Mouse (Mus musculus) common myeloid progenitor, adult 5-6 weeks (primary cell): ENCODE data around the gene Phactr1. TPM values are rescaled to one million over a fixed set of nuclear protein-coding genes. Genes with fewer than 3 reads are reported as not detected.

Experiments used
- ATAC-seq: replicated peaks from 2 replicates; pipeline ENCODE4 v1.8.0; 2016; ENCODE audit warnings: low read depth, mild to moderate bottlenecking, moderate TSS enrichment, inconsistent platforms; ENCODE audit not compliant: poor library complexity, severe bottlenecking
- total RNA-seq: library from RNA; stranded (forward); fragments of 200-1000, 187-1606 nt; gene quantifications from 2 replicates; pipeline ENCODE4 v1.2.3, GENCODE M21; 2017

Phactr1 gene
- 0.55 and 0.82 TPM in 2 replicates for total RNA-seq

DNA sequence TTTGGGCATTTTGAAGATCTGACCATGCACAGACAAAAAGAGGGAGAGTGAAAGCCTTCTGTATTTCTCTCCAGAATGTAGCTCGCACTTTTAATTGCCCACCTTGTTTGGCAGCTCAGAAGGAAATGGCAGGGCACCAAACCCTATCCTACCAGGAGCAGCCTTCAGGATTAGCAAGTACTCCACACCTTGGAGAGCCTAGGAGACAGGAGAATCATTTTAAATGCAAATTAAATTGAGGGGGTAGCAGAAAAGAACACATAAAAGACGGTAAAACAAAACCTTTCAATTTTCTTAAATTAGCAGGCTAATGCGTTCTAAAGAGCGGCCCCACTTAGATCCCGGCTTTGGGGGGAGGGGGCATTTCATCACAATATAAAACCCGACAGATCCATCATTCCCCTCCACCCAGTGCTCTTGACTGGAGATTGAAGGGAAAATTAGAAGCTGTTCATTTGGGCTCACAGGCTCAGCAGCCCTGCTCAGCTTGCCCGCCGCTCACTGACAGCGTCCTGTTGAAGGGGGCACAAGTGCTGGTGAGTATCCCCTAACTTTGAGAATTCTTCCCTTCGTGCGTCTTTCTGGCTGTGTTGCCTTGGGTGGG lies at the start of gene Phactr1:
Gene Phactr1, plus strand, starts transcription at position 233 of the 604 bp plus-strand sequence.
- no peak for ATAC-seq

DNA sequence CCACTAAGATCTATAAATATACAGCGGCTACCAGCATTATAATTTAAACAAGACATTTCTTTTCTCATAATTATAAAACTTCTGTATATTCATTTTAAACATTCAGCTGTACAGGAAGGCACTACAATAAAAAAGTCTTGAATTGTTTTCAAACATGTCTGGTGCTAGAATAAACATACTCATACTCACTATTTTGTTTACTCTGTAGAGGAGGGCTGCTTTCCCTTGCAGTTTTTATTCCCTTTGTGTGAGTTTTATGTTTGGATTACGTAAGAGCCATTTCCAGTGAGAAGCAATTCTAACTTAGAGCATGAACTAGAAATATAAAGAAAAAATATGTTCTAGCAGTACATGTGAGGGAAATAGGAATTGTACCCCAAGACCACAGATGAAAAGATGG lies 45.5 kb upstream of the Phactr1 start:
- no peak for ATAC-seq

DNA sequence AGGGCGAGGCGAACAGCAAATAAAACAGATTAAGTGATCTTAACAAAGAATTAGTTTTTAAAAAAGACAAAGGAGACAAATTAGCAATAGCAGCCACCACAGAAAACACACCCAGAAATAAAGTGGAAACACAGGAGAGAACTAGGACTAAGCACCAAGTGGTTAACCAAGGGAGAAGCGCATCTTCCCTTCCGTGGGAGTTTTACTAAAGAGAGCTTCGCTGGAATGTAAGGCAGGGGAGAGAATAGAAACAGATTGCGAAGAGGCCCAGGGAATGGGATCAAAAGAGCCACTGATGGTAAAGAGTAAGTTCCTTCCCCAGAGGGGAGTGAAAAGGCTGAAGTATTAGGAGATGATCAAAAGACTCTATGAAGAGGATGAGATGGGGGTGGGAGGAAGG lies 30.2 kb upstream of the Phactr1 start:
- ATAC-seq: no peak

DNA sequence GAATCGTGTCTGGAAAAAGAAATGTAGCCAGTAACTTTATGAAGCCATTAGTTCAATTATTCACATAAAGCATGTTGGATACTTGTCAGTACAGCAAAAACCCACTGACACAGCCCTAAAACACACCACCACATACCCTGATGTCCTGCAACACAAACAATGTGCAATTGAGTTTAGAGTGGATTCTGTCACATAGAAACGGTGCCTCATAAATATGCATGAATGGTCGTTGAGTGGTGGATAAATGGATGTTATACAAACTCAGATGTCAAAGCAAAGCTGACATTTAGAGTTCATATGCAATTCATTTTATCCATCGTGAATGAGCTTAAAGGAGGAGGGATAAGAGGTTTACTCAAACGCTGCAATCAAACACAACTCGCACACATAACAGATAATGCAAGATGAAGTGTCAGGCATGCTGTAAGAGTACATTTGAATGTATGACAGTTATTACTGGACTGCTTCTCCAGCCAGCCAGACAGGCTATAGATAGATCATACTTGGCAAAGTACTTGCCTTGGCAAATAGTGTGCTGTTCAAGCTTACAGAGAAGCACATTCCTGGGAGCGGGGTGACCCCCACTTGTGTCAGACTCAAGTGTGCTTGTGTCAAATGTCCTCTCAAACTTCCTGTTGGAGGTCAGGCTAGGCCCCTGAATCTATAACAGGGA lies 23.6 kb upstream of the Phactr1 start:
- no peak for ATAC-seq

DNA sequence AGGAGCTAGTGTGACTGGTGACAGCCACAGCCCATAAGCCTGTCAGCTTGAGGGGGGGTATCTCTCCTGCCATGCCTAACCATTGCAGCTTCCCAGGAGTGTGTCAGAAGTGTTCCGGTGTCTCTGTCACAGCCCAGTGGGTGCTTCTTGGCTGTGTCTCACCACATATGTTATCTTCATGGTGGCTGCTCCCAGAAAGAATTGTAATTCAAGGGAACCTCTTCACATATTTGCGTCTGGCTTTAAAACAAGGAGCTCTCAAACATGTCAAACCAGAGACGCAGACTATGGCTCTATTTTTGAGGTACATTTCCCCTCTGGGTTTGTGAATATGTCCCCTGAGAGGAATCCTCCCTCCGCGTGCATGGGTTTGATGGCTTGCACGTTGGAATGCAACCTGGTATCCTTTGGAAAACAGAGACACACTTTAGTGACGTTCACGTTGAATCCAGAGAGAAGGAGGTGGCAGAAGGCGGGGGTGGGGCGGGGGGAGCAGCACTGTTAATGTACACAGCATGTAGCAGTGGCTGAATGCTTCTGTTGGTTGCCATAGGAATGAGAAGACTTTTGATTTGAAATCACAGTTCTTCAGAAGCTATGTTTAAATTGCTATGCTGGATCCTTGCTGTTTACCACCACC lies 8.7 kb upstream of the Phactr1 start:
- no peak for ATAC-seq

DNA sequence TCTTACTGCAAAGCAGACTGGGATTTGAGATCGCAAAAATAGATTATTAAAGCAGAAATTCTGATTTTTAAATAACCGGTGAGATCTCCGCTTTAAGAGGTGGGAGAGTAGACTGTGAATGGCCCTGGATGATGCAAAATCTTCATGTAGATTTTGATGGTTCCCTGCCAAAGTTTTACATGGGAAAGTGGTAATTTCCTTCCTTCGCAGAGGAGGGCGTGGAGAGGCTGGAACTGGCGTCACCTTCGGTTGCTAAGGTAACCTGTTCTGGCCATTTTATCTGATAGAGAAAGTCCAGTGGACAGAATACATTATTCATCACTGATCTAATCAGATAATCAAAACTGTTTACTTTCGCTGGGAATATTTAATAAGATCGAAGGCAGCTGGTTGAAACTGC lies 876 bp downstream of the Phactr1 start:
- no peak for ATAC-seq

DNA sequence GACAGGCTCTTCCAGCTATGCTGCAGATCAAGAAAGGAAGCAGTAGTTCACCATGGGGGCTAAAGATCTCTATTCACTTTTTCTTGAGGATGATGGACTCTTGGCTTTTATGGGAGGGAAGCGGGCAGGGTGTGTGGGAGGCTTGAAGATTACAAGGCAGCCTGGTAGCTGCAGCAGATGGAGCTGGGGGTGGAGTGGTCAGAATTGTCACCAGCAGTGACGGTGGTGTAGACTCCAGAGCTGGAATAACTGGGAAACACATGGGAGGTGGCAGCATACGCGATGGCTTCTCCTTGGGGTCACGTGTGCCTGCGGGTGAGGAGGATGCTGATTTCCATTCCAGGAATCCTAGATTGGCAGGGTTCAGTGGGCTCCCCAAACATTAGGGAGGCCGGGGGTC lies 3.8 kb downstream of the Phactr1 start:
- ATAC-seq: no peak

DNA sequence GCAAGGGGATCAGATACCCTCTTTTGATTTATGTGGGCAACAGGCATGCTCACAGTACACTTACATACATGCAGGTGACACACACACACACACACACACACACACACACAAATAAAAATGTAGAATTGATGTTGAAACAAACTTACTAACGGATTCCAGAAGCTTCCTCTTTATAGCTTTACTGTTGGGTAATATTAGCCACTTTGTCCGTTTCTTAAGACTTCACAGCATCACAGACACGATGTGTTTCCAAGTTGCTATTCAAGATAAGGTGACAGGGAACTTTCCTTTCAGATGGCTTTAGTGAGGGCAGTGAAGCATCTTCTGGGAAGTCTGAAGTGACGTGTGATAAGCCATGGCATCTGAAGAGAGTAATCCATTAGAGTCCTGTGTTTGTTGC lies 11.8 kb downstream of the Phactr1 start:
- ATAC-seq: no peak

DNA sequence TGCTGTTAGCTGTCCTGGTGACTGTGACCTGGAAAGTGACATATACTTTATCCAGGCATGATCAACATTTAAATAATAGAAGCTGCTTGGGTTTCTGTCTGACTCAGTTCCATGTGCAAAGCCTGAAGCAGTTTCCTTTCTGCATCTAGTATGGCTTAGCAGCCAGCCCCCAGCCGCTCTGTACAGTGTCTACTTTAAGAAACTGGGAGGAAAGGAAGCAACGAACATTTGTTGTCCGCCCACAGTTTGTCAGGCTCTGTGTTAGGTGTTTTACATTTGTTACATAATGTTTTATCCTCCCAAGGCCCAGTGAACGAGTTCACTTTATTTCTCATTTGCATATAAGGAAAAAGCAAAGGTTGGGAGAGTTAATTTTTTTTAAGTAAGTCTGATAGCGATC lies 16.2 kb downstream of the Phactr1 start:
- ATAC-seq: no peak

DNA sequence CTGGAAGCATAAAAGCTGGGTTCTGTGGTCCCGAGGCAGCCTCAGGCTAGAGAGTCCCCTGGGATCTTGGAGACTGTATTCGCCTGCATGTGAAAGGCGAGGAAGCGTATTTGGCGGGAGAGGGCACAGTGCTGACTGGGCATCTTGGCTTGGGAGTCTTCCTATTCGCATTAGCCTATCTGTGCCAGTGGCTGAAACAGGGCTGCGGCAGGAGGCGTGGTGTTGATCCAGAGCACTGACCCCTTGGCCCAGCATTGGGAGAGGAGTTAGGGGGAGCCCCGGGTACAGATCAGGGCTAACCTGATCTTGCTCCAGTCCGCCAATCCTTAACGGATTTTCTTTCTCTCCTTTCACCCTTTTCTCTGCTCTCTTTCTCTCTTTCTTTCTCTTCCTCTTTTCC lies 28.7 kb downstream of the Phactr1 start:
- no peak for ATAC-seq

DNA sequence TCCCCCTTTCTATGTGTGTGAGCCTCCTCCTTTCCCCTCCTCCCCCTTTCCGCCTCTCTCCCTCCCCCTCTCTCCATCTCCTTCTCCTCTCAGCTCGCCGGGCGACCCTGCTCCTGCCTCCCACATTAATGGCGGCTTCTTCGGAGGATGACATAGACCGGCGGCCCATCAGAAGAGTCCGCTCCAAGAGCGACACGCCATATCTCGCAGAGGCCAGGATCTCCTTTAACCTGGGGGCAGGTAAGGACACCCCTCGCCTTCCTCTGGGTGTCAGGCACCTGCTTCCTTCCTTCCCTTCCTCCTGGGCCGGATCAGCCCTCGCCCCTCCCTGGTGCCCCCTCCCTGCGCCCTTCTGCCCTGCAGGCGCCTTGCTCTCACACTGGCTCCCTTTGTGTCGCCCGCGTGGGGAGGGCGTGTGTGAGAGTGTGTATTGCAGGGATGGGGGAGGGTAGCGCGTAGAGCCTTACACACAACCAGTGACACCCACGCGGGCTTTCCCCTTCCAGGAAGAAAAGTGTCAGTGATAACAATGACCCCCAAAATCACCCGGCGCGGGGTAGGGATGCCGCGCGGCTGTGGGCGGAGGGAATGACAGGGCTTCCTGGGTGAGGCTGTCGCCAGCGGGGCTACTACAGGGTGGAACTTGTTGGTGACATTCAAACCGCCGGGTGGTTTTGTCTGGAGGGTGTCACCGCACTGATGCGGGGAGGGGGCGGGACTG lies 29.3 kb downstream of the Phactr1 start:
- no peak for ATAC-seq

DNA sequence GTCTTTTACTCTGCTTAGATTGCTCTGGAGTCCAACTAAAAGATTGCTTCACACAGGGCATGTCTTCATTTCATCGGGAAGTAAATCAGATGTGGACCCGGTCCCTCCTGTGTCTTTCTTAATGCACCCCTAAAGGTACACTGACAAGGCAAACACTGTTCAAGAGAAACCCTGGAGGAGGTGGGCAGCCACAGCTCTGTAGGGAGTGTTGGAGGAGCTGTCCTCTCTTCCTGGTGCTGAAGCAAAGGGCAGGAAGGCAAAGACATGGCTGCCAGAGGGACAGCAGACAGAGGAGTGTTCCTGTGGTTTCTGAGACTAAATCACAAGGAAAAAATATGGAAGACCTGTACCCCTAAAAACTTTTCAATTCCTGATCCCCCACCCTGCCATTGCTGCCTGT lies 31.1 kb downstream of the Phactr1 start:
- no peak for ATAC-seq

DNA sequence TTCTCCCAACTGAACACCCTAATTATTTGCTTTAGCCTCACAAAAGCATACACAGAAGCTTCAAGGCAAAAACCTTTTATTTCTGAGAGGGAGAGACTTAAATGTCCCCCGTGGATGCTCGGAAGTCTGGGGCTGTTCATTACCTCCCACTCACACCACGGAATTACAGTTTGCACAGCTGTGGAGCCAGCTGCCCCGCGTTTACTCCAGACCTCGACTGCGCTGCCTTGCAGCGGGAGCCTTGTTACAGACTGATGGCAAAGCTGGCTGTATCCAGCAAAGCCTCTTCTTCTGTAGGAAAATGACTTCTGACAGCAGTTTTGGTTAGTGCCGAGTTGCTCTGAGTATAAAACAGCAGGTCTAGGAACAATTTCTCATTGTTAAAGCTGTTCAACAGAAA lies 39.0 kb downstream of the Phactr1 start:
- ATAC-seq: no peak

DNA sequence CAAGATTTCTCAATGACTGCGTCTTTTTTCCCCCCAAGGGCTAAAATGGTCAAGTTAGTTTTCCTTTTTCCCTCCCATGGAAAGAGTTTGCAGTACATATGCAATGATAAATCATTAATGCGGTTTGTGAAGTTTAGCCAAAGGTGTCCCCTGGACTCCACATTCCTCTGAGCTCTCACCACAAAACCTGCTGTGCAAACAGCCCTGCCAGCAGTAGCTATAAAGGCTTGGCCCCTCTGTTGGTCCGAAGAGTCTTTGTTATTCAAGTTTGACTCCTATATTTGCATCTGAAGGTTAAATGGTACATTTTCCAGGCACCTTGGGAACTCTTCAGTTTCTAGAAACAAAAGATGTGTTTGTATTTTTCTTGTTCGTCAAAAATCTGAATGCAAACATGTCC lies 39.7 kb downstream of the Phactr1 start:
- no peak for ATAC-seq

DNA sequence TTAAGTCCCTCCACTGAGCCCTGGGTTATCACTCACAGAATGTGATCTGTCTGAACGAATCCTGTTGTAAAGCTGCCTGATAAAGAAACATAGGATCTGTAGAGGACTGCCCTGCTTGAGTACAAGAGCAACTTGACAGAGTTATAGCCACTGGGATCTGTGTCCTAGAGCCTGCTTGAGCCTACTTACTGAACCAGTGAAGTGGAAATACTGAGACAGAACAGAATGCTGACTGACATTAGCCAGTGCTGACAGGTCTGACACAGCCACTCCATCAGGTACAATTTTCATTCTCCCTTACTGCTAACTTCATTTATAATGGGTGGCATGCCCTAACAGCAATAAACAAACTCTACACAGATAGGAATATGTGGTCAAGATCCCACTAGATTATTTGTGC lies 40.2 kb downstream of the Phactr1 start:
- ATAC-seq: no peak

DNA sequence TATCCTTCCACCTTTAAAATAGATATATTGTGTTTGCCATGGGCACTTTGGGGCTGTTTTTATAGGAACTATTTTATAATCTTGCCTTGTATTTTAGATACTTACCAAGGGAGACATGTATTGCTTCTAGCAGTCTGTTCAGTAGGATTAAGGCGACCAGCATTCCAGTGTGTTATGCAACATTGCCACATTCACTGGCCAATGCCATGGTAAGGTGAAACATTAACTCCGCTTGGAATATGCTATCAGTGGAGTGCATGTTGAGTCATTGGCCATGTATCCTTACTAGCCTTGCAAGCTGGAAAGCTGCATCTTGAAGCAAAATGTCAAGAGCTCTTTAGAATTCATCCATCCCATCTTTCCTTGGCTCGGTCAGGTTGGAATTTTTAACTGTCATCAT lies 43.6 kb downstream of the Phactr1 start:
- ATAC-seq: no peak

DNA sequence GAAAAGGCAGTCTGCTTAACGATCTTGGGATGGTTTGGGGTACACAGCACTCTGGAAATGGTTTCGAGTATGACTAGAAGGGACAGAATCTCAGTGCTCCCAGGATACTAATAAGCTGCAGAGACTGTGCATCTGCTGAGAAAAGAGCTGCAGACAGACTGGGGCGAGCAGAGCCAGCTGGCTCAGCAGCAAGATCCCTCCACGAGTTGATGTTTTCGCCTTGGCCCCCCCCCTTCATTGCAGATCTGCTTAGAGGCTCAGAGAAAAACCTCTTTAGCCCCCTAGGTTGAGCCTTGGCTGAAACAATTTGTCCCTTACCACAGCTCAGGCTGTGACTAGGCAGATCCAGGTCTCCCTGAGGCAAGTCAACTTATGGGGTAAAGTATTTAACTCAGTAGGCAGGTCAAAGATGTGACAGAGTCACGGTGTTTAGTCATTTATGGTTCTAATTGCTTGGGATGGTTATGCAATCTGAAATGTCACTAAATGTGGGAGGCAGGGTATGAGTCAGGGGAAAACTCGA lies 45.3 kb downstream of the Phactr1 start:
- no peak for ATAC-seq

DNA sequence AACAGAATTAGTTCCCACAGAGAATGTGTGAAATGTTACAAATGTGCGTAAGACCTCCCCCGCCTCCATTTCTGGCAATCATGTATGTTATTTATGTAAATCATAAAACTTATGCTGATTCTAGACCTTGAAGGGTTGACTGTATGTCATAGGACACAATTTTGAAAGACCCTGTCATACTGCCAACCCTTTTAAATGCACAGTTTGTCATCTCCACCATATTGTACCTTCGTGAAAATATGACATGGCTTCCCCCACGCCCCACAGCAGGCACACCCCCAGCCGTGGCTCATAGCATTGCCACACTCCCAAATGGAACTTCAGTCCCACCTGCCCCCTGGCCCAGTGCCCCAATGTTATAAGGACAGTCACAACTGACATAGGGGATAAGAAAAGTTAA lies 57.1 kb downstream of the Phactr1 start:
- no peak for ATAC-seq

DNA sequence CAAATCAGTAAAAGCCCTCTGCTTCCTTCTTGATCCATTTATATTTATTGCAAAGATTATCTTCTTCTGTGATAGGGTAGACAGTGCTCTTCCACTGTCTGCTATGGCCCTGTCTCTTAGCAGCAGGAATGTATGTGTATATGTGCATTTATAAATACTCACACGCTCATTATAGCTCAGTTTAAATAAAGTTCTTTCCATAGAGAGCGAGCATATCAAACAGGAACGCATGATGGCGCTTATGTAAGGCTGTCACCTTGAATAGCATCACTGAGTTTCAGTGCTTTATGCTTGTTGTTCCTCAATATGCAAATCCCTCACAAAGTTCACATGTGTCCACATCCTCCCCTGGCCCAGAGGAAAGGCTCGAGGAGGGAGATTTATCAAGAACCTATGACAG lies 57.7 kb downstream of the Phactr1 start:
- ATAC-seq: no peak

DNA sequence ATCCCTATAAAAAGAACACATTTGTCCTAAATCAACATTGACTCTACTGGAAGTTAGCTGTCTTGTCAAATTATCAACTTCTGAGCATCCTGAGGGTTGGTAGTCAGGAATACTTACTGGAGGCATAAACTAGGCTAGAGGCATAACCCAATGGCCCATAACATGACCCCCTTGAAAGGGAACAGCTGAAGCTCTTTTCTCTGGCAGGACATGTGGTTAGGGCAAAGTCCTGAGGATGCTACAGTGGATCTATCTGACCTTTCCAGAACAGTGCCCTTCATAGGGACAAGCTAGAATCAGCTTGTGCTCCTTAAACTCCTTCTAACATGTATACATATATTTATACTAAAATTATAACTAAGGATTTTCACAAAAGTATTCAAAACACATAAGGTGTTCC lies 61.8 kb downstream of the Phactr1 start:
- no peak for ATAC-seq

DNA sequence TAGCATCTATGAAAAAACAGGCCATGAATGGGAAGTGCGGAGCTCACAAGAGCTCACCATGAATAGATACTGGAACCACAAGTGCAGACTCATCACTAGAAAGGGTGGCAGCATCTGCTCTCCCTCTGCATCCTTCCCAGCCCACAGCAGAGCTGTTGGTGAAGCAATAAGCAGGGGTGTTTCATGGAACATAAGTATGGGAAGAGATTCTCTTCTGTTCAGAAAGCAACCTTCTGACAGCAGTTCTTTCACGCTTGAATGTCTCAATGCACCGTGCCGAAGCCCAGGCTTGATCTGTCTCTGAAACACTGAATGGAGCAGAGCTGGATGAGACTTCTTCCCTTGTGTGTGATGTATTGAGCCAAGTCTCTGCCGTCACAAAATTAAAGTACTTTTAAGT lies 64.0 kb downstream of the Phactr1 start:
- ATAC-seq: no peak
